Mouse (Mus musculus) heart, embryonic 13.5 days (tissue): ENCODE measurements around the gene Itgb3bp. TPM values are rescaled to one million over a fixed set of nuclear protein-coding genes. Genes with fewer than 3 reads are reported as not detected.
A peak's percentile ranks its signal among the peaks of the same experiment; 100 is the strongest.

Source experiments
- ATAC-seq: fragments of 200-750 bp; cut with Nextera tagmentation; 2 replicates; pipeline ENCODE4 v1.8.0; 2017; ENCODE audit warnings: moderate TSS enrichment; ENCODE audit not compliant: insufficient number of reproducible peaks, low FRiP score, low TSS enrichment; ENCODE audit errors: extremely low read depth
- H3K27ac ChIP-seq: fragments of 300-500 bp; sonication (generic); replicated peaks from 2 replicates; pipeline ENCODE4 v1.5.1; 2015; ENCODE audit warnings: moderate library complexity, mild to moderate bottlenecking, inconsistent platforms
- H3K27me3 ChIP-seq: fragments of 300-500 bp; sonication (generic); replicated peaks from 2 replicates; pipeline ENCODE4 v1.6.1; 2015; ENCODE audit warnings: mild to moderate bottlenecking, inconsistent platforms
- H3K36me3 ChIP-seq: fragments of 300-500 bp; sonication (generic); 2 replicates; pipeline ENCODE4 v1.6.1; 2015; ENCODE audit warnings: mild to moderate bottlenecking, inconsistent platforms
- H3K4me1 ChIP-seq: fragments of 300-500 bp; sonication (generic); 2 replicates; pipeline ENCODE4 v1.6.1; 2015; ENCODE audit warnings: inconsistent platforms
- H3K4me2 ChIP-seq: fragments of 300-500 bp; sonication (generic); 2 replicates; pipeline ENCODE4 v1.6.1; 2015; ENCODE audit warnings: inconsistent platforms, mild to moderate bottlenecking, moderate library complexity
- H3K4me3 ChIP-seq: fragments of 300-500 bp; sonication (generic); 2 replicates; pipeline ENCODE4 v1.5.1; 2015; ENCODE audit warnings: moderate library complexity, mild to moderate bottlenecking, inconsistent platforms
- H3K9ac ChIP-seq: fragments of 300-500 bp; sonication (generic); 2 replicates; pipeline ENCODE4 v1.6.1; 2015; ENCODE audit warnings: inconsistent platforms, mild to moderate bottlenecking, moderate library complexity
- H3K9me3 ChIP-seq: fragments of 300-500 bp; sonication (generic); 2 replicates; pipeline ENCODE4 v1.6.1; 2016; ENCODE audit warnings: inconsistent platforms
- WGBS: fragments of 180-500 bp; shearing (Covaris S2); methylation state at CpG from one replicate; pipeline ENCODE4 v1.1.7; 2015; ENCODE audit warnings: mixed read lengths; 5-methylcytosine and 5-hydroxymethylcytosine counted together
- polyA plus RNA-seq: library from polyadenylated mRNA; unstranded; fragments of >200 nt; fragmentation: Nextera tagmentation; extraction: Ambion mirVana; gene quantifications from 2 replicates; pipeline ENCODE4 v1.2.1, GENCODE M21; 2015

Itgb3bp gene
- polyA plus RNA-seq, 1 experiment from 2014 or later = 33.2 TPM

GRCm38 (mm10) chr4:99955396-99955795 lies 25.8 kb upstream of the Itgb3bp start:
- H3K9ac ChIP-seq = no peak overlapping the region
- no peak for ATAC-seq
- no peak overlapping the region for H3K4me2 ChIP-seq
- peaks cover 14% of the 10 kb centered on the region for H3K36me3 ChIP-seq
- no peak overlapping the region for H3K4me3 ChIP-seq
- no peak overlapping the region for H3K27ac ChIP-seq
- no peaks in the 10 kb centered on the region for H3K9me3 ChIP-seq
- 80% methylated on average over 10 of the region's 10 CpGs for WGBS
- no peaks in the 10 kb centered on the region for H3K27me3 ChIP-seq
- peaks cover 37% of the 10 kb centered on the region for H3K4me1 ChIP-seq

- Histone ChIP-seq H3K4me3 (no peak overlapping the region), H3K9me3 (no peaks in the 10 kb centered on the region), H3K27me3 (no peaks in the 10 kb centered on the region), H3K9ac (no peak overlapping the region), H3K27ac (no peak overlapping the region), H3K4me1 (peaks cover 25% of the 10 kb centered on the region), H3K36me3 (peaks cover 14% of the 10 kb centered on the region), H3K4me2 (no peak overlapping the region)
- 77% methylated on average over 2 of the region's 2 CpGs for WGBS
- ATAC-seq = no peak
Observed at GRCm38 (mm10) chr4:99953904-99954303, 24.3 kb upstream of the Itgb3bp start.

GRCm38 (mm10) chr4:99947896-99948295 lies 18.3 kb upstream of the Itgb3bp start:
- no peak overlapping the region for H3K4me2 ChIP-seq
- no peaks in the 10 kb centered on the region for H3K9me3 ChIP-seq
- no peak overlapping the region for H3K9ac ChIP-seq
- H3K27ac ChIP-seq = no peak overlapping the region
- H3K27me3 ChIP-seq = no peaks in the 10 kb centered on the region
- ATAC-seq = no peak
- 100% methylated on average over 1 of the region's 1 CpGs for WGBS
- H3K4me3 ChIP-seq = no peak overlapping the region
- peaks cover 6% of the 10 kb centered on the region; the same call in 1 of the 2 replicates for H3K4me1 ChIP-seq
- H3K36me3 ChIP-seq = peaks cover 11% of the 10 kb centered on the region

GRCm38 (mm10) chr4:99947192-99947591 lies 17.6 kb upstream of the Itgb3bp start:
- no peak for ATAC-seq
- no peaks in the 10 kb centered on the region for H3K9me3 ChIP-seq
- 74% methylated on average over 1 of the region's 1 CpGs for WGBS
- peaks cover 8% of the 10 kb centered on the region for H3K4me1 ChIP-seq
- H3K27ac ChIP-seq = no peak overlapping the region
- H3K27me3 ChIP-seq = no peaks in the 10 kb centered on the region
- H3K9ac ChIP-seq = no peak overlapping the region
- H3K4me3 ChIP-seq = no peak overlapping the region
- H3K36me3 ChIP-seq = peaks cover 11% of the 10 kb centered on the region
- no peak overlapping the region for H3K4me2 ChIP-seq

GRCm38 (mm10) chr4:99946516-99946915 lies 16.9 kb upstream of the Itgb3bp start:
- H3K27me3 ChIP-seq = no peaks in the 10 kb centered on the region
- H3K36me3 ChIP-seq = peaks cover 6% of the 10 kb centered on the region
- ATAC-seq = no peak
- no peak overlapping the region for H3K27ac ChIP-seq
- WGBS = 85% methylated on average over 2 of the region's 2 CpGs
- no peak overlapping the region for H3K4me3 ChIP-seq
- no peaks in the 10 kb centered on the region for H3K9me3 ChIP-seq
- peaks cover 15% of the 10 kb centered on the region for H3K4me1 ChIP-seq
- no peak overlapping the region for H3K4me2 ChIP-seq
- H3K9ac ChIP-seq = no peak overlapping the region

GRCm38 (mm10) chr4:99945011-99945410 lies 15.4 kb upstream of the Itgb3bp start:
- WGBS = 82% methylated on average over 7 of the region's 7 CpGs

GRCm38 (mm10) chr4:99944606-99945005 lies 15.0 kb upstream of the Itgb3bp start:
- Histone ChIP-seq H3K9me3 (no peaks in the 10 kb centered on the region), H3K4me3 (no peak overlapping the region), H3K27me3 (no peaks in the 10 kb centered on the region), H3K9ac (no peak overlapping the region), H3K36me3 (peaks cover 8% of the 10 kb centered on the region), H3K4me1 (peaks cover 34% of the 10 kb centered on the region), H3K4me2 (no peak overlapping the region), H3K27ac (no peak overlapping the region)
- 67% methylated on average over 2 of the region's 2 CpGs for WGBS
- ATAC-seq = no peak

More at GRCm38 (mm10) chr4:99945011-99945410, 15.4 kb upstream of the Itgb3bp start:
- no peak for ATAC-seq
- no peak overlapping the region for H3K9ac ChIP-seq
- H3K4me3 ChIP-seq = no peak overlapping the region
- no peak overlapping the region for H3K27ac ChIP-seq
- peaks cover 8% of the 10 kb centered on the region for H3K36me3 ChIP-seq
- no peak overlapping the region for H3K4me2 ChIP-seq
- H3K4me1 ChIP-seq = peaks cover 30% of the 10 kb centered on the region
- no peaks in the 10 kb centered on the region for H3K9me3 ChIP-seq
- H3K27me3 ChIP-seq = no peaks in the 10 kb centered on the region

GRCm38 (mm10) chr4:99941655-99942414 lies 12.2 kb upstream of the Itgb3bp start:
- no peak overlapping the region for H3K4me3 ChIP-seq
- no peaks in the 10 kb centered on the region for H3K27me3 ChIP-seq
- no peak overlapping the region for H3K9ac ChIP-seq
- peak overlapping the region; percentile 28; the same call in 1 of the 2 replicates for H3K27ac ChIP-seq
- 44% methylated on average over 10 of the region's 10 CpGs for WGBS
- peaks cover 45% of the 10 kb centered on the region for H3K4me1 ChIP-seq
- H3K4me2 ChIP-seq = no peak overlapping the region
- H3K36me3 ChIP-seq = peaks cover 20% of the 10 kb centered on the region
- ATAC-seq = no peak
- H3K9me3 ChIP-seq = no peaks in the 10 kb centered on the region

GRCm38 (mm10) chr4:99939711-99940505 lies 10.3 kb upstream of the Itgb3bp start:
- Histone ChIP-seq H3K36me3 (peaks cover 35% of the 10 kb centered on the region), H3K27ac (peak overlapping the region; percentile 8; the same call in 1 of the 2 replicates), H3K4me3 (no peak overlapping the region), H3K4me1 (peaks cover 48% of the 10 kb centered on the region), H3K9ac (no peak overlapping the region), H3K27me3 (no peaks in the 10 kb centered on the region), H3K4me2 (no peak overlapping the region), H3K9me3 (no peaks in the 10 kb centered on the region)
- 46% methylated on average over 16 of the region's 16 CpGs for whole genome bisulfite sequencing
- no peak for ATAC-seq

- peaks cover 46% of the 10 kb centered on the region for H3K36me3 ChIP-seq
- H3K4me1 ChIP-seq = peaks cover 56% of the 10 kb centered on the region
- no peaks in the 10 kb centered on the region for H3K9me3 ChIP-seq
- no peak overlapping the region for H3K4me2 ChIP-seq
- no peaks in the 10 kb centered on the region for H3K27me3 ChIP-seq
- WGBS = 88% methylated on average over 5 of the region's 5 CpGs
- H3K4me3 ChIP-seq = no peak overlapping the region
- H3K27ac ChIP-seq = no peak overlapping the region
- H3K9ac ChIP-seq = no peak overlapping the region
- no peak for ATAC-seq
Observed at GRCm38 (mm10) chr4:99936278-99936677, 6.7 kb upstream of the Itgb3bp start.

- Histone ChIP-seq H3K27ac (no peak overlapping the region), H3K36me3 (peaks cover 42% of the 10 kb centered on the region), H3K9ac (no peak overlapping the region), H3K27me3 (no peaks in the 10 kb centered on the region), H3K4me2 (no peak overlapping the region), H3K4me3 (no peak overlapping the region), H3K9me3 (no peaks in the 10 kb centered on the region), H3K4me1 (peaks cover 51% of the 10 kb centered on the region)
- no peak for ATAC-seq
- 78% methylated on average over 7 of the region's 7 CpGs for WGBS
Observed at GRCm38 (mm10) chr4:99934859-99935258, 5.2 kb upstream of the Itgb3bp start.
